Mouse (Mus musculus): ENCODE data around the gene 6430628N08Rik. TPM values are rescaled to one million over a fixed set of nuclear protein-coding genes. Genes with fewer than 3 reads are reported as not detected.

6430628N08Rik gene
- total RNA-seq, 1 experiment from 2014 or later = not detected

DNA sequence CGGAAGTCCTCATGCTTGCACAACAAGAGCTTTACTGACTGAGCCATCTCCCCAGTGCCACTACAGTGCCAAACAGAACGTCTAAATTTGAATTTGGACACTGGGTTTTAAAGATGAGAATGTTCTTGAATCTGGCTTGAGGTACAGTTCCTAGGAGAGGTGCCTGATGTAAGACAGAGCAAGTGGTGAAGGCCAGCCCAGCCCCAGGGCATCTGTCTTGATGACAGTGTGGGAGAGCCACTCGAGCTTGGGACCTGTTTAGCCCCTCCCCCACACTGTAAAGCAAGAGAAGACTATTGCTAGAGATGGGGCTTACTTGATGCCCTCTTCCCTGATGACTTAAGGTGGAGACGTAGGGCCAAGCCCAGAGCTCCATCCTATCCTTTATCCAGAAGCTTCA, 8.3 kb upstream of the 6430628N08Rik start:
- no peak for ATAC-seq (replicated peaks; ENCODE audit: insufficient number of reproducible peaks, low FRiP score, low TSS enrichment, poor library complexity, severe bottlenecking)

DNA sequence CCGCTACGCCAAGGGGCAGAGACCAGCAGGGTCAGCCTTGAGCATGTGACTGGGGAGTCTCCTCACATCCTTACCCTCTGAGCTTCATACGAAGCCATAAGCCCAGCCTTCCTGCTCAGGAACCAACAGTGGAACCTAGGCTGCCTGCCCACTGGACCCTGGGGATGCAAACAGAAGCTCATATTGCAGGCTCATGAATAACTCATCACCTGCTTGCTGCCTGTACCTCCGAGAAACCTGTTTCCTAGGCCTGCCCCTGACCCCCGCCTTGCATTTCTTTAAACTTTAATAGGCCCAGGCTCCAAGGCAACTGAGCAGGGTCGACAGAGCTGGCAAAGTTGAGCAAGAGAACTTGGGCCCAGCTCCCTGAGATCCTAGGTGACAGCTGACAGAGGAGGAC, 6.4 kb upstream of the 6430628N08Rik start, which contains the start of gene Kncn:
Gene Kncn, plus strand, starts transcription at position 379 of the 400 bp plus-strand sequence.
- ATAC-seq (replicated peaks; ENCODE audit: insufficient number of reproducible peaks, low FRiP score, low TSS enrichment, poor library complexity, severe bottlenecking) = no peak

DNA sequence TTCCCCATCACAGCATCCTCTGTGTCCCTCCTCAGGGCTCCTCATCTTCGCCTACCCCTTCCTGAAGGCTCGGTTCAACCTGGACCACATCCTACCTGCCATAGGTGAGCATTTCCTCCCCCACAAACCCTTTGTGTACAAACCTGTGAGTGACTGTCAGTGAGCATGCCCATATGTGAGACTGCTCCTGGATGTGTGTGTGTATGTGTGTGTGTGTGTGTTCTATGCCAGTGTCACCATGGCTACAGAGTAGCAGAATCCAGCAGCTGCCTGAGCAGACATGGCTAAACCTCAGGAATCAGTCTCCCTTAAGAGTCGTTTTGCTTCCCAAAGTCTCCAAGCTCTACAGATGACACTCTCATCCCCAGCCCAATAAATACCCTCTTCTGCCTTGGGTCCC, 4.6 kb upstream of the 6430628N08Rik start:
- no peak for ATAC-seq (replicated peaks; ENCODE audit: insufficient number of reproducible peaks, low FRiP score, low TSS enrichment, poor library complexity, severe bottlenecking)

DNA sequence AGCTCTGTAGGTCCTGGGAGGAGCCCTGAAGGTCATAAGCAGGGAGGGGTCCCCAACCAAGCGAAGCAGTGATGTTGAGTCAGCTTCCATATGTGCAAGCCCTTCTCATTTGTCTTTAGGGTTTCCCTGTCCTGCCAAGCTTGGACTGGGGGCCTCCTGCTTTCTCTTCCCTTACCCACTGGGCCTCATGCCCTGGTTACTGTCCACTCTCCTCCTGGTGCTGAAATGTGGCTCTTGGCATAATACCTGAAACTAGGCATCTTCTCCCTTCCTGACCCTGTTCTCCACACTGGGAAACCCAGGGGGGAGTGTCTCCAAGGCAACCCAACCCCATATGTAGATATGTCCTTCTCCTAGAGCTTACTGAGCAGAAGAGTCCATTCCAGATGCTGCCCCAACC, 3.6 kb upstream of the 6430628N08Rik start:
- ATAC-seq (replicated peaks; ENCODE audit: insufficient number of reproducible peaks, low FRiP score, low TSS enrichment, poor library complexity, severe bottlenecking) = no peak

DNA sequence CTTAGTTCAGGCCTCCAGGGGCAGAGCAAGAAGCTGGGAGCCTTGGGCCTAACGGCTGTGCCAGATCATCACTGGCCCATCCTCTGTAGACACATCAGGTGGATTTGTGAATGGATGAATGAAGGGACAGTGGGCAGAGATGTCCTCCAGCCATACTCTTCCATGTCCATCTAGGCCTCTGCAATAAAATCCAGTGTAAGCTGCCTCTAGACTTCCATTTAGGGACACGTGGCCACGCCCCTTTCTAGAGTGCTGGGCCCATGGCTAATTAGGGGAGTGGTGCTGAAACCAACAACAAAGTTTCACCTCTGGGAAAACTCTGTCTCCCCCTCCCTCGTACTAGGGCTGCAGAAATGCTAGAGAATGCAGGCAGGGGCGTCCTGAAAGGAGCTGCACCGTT, 399 bp upstream of the 6430628N08Rik start:
- no peak for ATAC-seq (replicated peaks; ENCODE audit: insufficient number of reproducible peaks, low FRiP score, low TSS enrichment, poor library complexity, severe bottlenecking)

DNA sequence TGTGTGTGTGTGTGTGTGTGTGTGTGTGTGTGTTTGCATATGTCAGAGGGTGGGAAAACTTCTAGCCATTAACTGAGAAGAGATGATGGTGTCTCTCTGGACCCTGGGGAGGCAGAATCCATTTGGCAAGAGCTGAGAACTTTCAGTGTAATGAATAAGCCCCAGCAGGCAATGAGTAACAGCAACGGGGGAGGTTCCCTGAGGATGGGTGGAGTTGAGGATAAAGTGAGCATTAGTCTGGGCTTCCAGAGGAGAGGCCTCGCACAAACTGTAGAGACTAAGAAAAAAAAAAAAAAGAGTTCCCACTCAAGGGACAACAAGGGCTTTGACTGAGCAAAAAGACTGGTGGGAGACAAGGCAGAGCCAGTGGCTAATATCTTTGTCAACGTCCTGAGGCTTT, 3.8 kb downstream of the 6430628N08Rik start:
- no peak for ATAC-seq (replicated peaks; ENCODE audit: insufficient number of reproducible peaks, low FRiP score, low TSS enrichment, poor library complexity, severe bottlenecking)

DNA sequence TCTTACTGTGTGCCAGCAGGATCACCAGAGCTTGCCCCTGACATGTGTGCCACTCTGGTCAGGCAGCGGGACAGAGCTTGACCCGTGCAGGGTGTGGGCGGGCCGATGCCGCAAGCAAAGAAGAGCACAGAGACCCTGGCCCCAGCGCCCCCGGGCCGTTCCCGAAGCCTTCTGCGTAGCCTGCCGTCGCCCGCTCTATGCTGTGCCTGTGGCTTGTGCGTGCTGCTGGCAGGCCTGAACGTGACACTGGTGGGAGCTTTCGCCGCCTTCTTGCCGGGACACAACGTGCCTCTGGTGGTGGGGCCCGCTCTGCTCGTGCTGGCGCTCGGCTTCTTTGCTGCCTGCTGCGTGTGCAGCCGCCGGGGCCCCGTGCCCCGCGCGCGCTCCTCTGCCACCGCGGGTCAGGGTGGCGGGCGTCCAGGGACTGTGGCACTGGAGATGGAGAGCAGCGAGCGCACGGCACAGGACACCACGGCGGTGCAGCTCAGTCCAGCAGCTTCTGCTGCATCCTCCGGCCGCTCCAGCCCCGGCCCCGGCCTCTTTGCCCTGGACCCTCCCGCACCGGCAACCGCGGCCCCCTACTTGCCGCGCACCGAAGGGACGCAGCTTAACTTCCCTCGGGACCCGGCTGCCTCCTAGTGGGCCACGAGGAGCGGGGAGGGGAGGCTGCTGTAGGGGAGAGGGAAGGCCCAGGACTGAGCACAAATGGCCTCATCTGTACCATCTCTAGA, 7.6 kb downstream of the 6430628N08Rik start:
- ATAC-seq (replicated peaks; ENCODE audit: insufficient number of reproducible peaks, low FRiP score, low TSS enrichment, poor library complexity, severe bottlenecking) = no peak

DNA sequence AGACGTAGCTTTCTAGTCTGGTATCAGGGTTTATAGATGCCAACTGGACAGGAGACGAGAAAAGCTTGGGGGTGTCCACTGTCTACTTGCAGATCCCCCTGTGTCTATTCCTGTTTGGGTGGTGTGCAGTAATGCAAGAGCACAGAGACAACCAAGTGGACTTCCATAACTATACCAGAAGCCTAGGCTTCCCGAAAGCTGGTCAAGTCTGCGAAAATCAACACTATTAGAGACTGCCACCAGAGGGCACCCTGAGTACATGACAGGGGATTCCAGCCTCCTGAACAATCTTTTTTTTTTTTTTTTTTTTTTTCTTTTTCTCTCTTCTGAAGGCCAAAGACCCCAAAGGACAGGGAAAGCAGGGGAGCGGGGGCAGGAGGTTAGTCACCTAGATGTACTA, 12.4 kb downstream of the 6430628N08Rik start:
- no peak for ATAC-seq (replicated peaks; ENCODE audit: insufficient number of reproducible peaks, low FRiP score, low TSS enrichment, poor library complexity, severe bottlenecking)

DNA sequence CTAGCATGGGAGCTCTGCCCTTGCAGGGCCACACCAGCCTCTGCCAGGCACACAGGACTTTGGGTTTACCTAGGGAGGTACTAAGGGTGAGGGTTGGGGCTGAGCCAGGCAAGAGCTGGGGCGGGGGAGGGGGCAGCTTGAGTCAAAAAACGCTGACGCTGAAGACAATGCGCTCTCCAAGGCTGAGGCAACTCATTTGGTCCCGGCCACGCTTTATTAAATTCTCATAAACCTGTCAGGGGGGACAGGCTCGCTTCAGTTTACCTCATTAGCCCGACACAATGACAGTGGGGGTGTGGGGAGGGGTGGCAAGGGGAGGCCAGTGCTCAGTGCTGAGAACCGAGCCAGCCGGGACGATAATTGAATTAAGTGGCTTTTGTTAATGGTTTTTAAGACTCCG, 13.9 kb downstream of the 6430628N08Rik start:
- no peak for ATAC-seq (replicated peaks; ENCODE audit: insufficient number of reproducible peaks, low FRiP score, low TSS enrichment, poor library complexity, severe bottlenecking)

DNA sequence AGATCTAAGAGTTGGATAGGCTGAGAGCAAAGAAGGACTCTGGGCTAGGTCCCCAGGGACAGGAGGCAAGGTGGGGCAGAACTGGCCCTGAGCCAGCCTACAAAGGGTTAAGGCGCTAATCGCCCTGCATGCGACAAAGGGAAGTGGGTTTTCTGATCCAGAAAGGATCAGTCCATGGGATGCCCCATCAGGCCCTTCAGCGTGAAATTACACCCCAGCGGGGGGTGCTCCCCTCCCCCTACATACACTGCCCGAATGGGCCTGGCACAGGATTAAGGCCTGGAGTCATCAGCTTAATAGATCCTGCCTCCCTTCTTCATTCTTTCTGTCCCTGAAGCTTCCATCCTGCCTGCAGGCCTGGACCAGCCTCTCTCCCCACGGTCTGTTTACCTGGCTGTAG, 15.2 kb downstream of the 6430628N08Rik start:
- no peak for ATAC-seq (replicated peaks; ENCODE audit: insufficient number of reproducible peaks, low FRiP score, low TSS enrichment, poor library complexity, severe bottlenecking)

DNA sequence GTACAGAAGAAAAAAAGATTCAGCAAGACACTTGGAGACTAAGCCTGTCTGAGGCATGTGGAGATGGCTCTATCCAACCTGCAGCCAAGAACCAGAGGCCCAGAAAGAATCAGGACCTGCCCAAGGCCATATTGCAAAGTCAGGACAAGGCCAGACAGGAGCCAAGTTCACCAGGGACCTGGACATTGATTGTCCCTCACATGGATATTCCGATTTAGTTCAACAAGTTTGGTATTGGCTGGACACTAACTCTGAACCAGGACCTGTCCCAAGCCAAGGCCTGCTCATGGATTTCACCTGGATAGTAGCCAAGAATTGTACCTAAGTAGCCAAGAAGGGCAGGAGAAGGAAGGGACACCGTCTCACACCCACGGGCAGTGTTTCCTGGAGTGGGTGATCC, 16.3 kb downstream of the 6430628N08Rik start:
- ATAC-seq (replicated peaks; ENCODE audit: insufficient number of reproducible peaks, low FRiP score, low TSS enrichment, poor library complexity, severe bottlenecking) = no peak

DNA sequence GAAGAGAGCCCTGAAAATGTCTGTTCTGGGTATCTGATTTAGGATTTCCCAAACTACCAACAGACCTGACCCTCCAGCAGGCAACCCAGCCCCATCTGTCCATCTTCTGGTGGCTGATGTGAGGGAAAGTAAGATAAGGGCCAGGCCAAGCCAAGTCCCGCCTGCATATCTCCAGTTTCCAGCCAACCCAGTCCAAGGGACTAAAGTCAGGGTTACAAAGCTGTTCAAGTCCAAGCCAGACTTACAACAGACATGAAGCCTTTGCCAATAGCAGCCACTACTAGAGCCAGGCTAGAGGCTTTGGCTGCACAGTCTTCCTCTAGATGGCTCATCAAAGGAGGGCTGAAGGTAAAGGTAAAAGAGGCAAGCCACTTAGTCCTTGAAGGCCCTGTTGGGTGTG, 17.5 kb downstream of the 6430628N08Rik start:
- no peak for ATAC-seq (replicated peaks; ENCODE audit: insufficient number of reproducible peaks, low FRiP score, low TSS enrichment, poor library complexity, severe bottlenecking)

DNA sequence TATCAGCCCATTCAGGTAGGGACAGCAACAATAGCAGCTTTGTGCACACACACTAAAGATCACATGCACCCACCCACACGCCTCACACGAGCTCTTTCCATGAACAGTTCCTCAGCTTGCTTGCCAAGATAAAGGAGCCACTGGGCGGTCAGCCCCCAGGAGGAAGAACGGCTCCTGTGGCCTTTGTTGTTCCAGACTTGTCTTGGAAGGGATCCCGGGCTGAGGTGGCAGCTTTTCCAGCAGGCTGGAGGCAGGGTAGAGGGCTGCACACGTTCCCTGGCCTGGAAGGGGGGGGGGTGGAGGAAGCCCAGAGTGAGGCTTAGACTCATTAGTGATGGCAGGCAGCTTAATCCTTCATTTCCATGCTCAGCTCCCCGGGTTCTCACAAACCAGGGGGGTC, 18.2 kb downstream of the 6430628N08Rik start:
- ATAC-seq (replicated peaks; ENCODE audit: insufficient number of reproducible peaks, low FRiP score, low TSS enrichment, poor library complexity, severe bottlenecking) = no peak

DNA sequence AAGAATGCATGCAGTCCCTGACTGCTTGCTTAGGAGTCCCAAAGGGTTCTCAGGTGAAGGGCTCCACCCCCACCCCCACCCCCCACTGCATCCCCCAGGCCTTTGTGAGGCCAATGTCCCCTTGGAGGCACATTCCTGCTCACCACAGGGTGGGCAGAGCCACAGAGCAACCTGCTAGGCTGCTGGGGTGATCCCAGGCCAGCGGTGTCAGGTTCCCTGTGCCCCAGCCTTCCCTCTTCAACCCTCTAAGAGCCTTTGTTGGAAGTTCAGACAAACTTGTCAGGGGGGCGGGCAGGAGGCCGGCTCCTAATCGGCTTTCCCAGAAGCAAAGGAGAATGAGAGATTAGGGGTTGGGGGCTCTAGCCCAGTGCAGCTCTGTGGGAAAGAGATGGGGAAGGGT, 21.1 kb downstream of the 6430628N08Rik start:
- ATAC-seq (replicated peaks; ENCODE audit: insufficient number of reproducible peaks, low FRiP score, low TSS enrichment, poor library complexity, severe bottlenecking) = no peak

DNA sequence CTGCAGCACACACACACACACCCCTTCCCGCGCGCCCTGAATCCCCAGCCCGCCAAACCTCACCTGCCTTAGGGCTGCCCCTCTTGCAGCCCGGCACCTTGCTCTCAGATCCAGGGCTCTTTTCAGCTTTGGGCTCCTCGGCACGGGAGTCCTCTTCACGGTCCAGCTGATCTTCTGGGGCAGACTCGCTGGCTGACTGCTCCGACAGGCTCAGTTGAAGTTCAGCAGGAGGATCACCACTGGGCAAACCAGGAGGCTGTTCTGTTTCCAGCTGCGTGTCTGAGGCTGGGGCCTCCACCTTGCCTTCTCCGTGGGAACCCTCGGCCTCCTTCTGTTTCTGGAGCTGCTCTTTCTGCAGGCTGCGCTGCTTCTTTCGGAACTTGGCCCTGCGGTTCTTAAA, 29.4 kb downstream of the 6430628N08Rik start:
- ATAC-seq (replicated peaks; ENCODE audit: insufficient number of reproducible peaks, low FRiP score, low TSS enrichment, poor library complexity, severe bottlenecking) = no peak

DNA sequence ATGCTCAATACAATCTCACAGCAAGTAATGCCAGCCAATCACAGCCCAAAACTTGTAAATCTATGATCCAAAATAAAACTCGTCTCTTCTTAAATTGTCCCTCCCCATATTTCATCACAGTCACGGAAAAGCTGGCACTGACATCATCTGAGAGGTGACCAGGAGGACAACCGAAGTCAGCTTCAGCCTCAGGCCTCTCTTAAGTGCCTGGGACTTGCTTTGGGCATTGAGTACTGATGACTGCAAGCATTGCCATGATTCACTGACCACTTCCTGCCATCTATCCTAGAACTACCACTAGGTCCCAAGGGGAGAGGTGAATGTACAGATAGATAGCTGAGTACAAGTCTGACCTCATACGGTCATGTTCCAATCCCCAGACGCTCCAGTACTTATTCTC, 32.2 kb downstream of the 6430628N08Rik start:
- no peak for ATAC-seq (replicated peaks; ENCODE audit: insufficient number of reproducible peaks, low FRiP score, low TSS enrichment, poor library complexity, severe bottlenecking)

DNA sequence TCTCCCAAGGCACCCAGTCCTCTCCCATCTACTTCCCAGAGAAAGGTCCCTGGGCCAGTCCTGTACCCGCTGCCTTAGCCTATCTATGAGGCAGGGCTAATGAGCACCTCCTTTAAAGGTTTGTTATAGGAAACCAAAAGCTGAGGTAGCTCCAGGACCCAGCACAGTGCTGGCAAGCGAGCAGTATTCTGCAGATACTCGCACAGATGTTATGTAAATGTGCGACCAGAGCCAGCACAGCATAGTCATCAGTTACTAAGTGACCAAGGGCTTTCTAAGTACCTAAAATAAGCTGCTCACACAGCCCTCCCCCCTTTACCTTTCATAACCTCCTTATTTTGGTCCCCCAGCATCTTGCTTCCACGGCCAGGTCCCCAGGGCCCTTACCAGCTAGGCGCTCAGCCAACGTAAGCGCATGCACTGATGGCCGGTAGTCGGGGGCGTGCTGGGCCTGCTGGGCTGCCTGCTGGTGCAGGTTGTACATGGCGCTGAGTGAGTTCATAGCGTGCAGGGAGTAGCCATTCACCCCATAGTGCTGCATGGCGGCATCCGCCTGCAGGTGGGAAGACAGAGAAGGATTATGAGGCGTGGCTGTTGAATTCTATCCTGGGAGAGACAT, 32.9 kb downstream of the 6430628N08Rik start:
- no peak for ATAC-seq (replicated peaks; ENCODE audit: insufficient number of reproducible peaks, low FRiP score, low TSS enrichment, poor library complexity, severe bottlenecking)

DNA sequence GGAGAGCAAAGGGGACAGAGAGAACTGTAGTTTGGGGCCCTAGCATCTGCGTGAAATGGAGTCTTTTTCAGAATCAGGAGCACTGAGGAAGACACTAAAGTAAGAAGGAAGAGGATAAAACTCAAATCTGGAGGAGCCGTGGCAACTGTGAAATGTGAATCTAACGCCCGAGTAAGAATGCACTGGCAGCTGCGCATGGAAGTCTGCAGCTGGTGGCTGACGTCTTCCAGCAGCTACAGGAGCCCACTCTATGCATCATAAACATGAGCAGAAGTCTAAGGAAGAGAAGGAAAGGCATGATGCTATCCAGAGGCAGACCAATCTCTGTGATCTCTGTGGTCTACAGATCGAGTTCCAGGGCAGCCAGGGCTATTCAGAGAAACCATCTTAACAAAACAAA, 37.2 kb downstream of the 6430628N08Rik start:
- no peak for ATAC-seq (replicated peaks; ENCODE audit: insufficient number of reproducible peaks, low FRiP score, low TSS enrichment, poor library complexity, severe bottlenecking)

DNA sequence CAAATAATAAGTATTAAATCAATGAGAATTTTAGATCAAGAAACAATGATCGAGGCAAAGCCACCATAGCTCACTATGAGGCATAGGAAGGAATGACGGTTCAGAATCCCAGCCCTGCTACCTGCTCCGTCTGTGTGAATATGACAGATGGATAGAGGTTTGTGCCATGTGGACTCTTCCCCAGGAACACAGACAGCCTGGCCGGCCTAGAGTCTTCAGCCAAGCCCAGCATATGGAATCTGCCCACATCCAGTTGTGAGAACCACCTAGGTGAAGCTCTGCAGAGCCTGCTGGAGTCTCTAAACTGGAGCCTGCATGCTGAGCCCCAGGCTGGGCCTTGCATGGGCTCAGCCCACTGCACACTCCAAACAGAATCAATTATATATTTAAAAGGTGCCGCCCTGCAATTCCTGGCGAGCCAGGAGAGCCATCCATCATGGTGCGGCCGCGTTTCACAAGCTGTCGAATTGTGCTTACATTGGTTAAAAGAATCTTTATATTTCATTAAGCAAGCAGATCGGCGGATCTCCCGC, 41.2 kb downstream of the 6430628N08Rik start:
- ATAC-seq (replicated peaks; ENCODE audit: insufficient number of reproducible peaks, low FRiP score, low TSS enrichment, poor library complexity, severe bottlenecking) = no peak

DNA sequence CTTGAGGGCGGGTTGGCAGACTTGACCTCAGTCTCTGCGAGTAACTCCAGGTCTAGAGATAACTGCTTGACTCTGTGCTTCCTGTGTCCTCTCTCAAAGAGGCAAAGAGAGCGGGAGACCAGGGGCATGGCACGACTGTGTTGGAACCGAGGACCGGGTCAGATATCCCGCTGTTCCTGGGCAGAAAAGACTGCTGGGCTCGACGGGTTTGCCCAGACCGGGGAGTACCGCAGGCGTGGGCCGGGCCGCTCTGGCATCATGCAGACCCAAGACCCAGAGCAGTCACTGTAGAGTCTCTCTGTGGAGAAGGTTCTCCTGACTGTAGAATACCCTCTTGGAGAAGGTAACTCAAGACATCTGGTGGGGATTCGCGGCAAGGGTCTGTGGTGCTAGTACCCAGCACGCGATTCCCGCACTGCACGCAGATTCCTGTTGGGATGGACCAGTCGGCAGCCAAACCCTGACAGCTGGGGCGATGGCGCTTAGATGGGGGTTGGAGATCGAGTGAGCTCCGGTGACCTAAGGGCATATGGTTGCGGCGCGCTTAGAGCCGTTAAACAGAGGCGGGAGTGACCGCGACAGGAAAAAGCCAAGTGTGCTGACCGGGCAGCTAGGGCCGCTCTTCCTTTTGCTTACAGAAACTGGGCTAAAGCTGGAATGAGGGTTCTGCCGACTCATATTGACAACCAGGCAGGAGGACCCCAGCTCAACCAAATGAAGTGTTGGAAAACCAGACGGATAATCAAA, 45.5 kb downstream of the 6430628N08Rik start:
- no peak for ATAC-seq (replicated peaks; ENCODE audit: insufficient number of reproducible peaks, low FRiP score, low TSS enrichment, poor library complexity, severe bottlenecking)
